Mouse (Mus musculus): Measurements from ENCODE around the gene 4930407I10Rik. TPM values are rescaled to one million over a fixed set of nuclear protein-coding genes. Genes with fewer than 3 reads are reported as not detected.
A peak's percentile ranks its signal among the peaks of the same experiment; 100 is the strongest.

4930407I10Rik gene
- polyA plus RNA-seq, 1 experiment = 0.04 TPM

- 26% methylated on average over 8 of the region's 8 CpGs for WGBS
- no peaks in the 10 kb centered on the region for H3K27me3 ChIP-seq (ENCODE audit: control insufficient read depth, insufficient read depth, low read length)
- no peak overlapping the region for H3K27ac ChIP-seq (ENCODE audit: control insufficient read depth, insufficient read depth, low read length)
- DNase-seq = peak; percentile 23
- no peaks in the 10 kb centered on the region for H3K36me3 ChIP-seq (ENCODE audit: control insufficient read depth, insufficient read depth, low read length)
- H3K4me1 ChIP-seq (replicated peaks; ENCODE audit: control insufficient read depth, insufficient read depth, low read length) = peaks cover 3% of the 10 kb centered on the region; the same call in 1 of the 2 replicates
- TF ChIP-seq CTCF (IDR thresholded peaks at IDR 0.05; ENCODE audit: borderline replicate concordance, control insufficient read depth, extremely low read depth, insufficient read depth, low read length, poor library complexity) = peak; percentile 47; the same call in 1 of the 2 replicates
- TF ChIP-seq POLR2A (IDR thresholded peaks at IDR 0.05; ENCODE audit: control insufficient read depth, extremely low read depth, insufficient read depth, low read length, poor library complexity) = no peak
- H3K4me3 ChIP-seq (ENCODE audit: control insufficient read depth, insufficient read depth, low read length) = no peak overlapping the region
These were observed 48.1 kb downstream of the 4930407I10Rik start for GRCm38 (mm10) chr15:82106953-82107555.

Other genes starting within 250 kb of the 4930407I10Rik start
- 64.6 and 76.1 TPM in 2 replicates for gene Tob2, start 200.4 kb upstream of the 4930407I10Rik start, polyA plus RNA-seq (2012; rRNA removed)
- 71.7 and 87.9 TPM in 2 replicates for gene Phf5a, start 187.2 kb upstream of the 4930407I10Rik start, polyA plus RNA-seq (2012; rRNA removed)
- gene Aco2, start 186.8 kb upstream of the 4930407I10Rik start, polyA plus RNA-seq (2012; rRNA removed) = 342 and 377 TPM in 2 replicates
- 16.7 and 17.5 TPM in 2 replicates for gene Polr3h, start 132.9 kb upstream of the 4930407I10Rik start, polyA plus RNA-seq (2012; rRNA removed)
- 1.9 and 6.8 TPM in 2 replicates for gene Csdc2, start 122.4 kb upstream of the 4930407I10Rik start, polyA plus RNA-seq (2012; rRNA removed)
- gene Pmm1, start 98.2 kb upstream of the 4930407I10Rik start, polyA plus RNA-seq (2012; rRNA removed) = 64.1 and 68.7 TPM in 2 replicates
- gene 1700029P11Rik, start 78.6 kb upstream of the 4930407I10Rik start, polyA plus RNA-seq (2012; rRNA removed) = not detected in 2 replicates
- 183 and 225 TPM in 2 replicates for gene Xrcc6, start 71.3 kb upstream of the 4930407I10Rik start, polyA plus RNA-seq (2012; rRNA removed)
- 199 and 252 TPM in 2 replicates for gene Desi1, start 25.3 kb upstream of the 4930407I10Rik start, polyA plus RNA-seq (2012; rRNA removed)
- 122 and 134 TPM in 2 replicates for gene Snu13, start 11.6 kb upstream of the 4930407I10Rik start, polyA plus RNA-seq (2012; rRNA removed)
- gene Mei1, start 10.8 kb downstream of the 4930407I10Rik start, polyA plus RNA-seq (2012; rRNA removed) = 0.08 and 0.11 TPM in 2 replicates
- gene Ccdc134, start 68.8 kb downstream of the 4930407I10Rik start, polyA plus RNA-seq (2012; rRNA removed) = 33.1 and 39.4 TPM in 2 replicates
- 410 and 478 TPM in 2 replicates for gene Srebf2, start 88.0 kb downstream of the 4930407I10Rik start, polyA plus RNA-seq (2012; rRNA removed)
- 0.93 and 1.1 TPM in 2 replicates for gene Shisa8, start 153.7 kb downstream of the 4930407I10Rik start, polyA plus RNA-seq (2012; rRNA removed)
- 4.3 and 7.0 TPM in 2 replicates for gene Tnfrsf13c, start 165.2 kb downstream of the 4930407I10Rik start, polyA plus RNA-seq (2012; rRNA removed)
- gene Cenpm, start 185.6 kb downstream of the 4930407I10Rik start, polyA plus RNA-seq (2012; rRNA removed) = 44.8 and 68.0 TPM in 2 replicates
- gene 1500009C09Rik, start 193.2 kb downstream of the 4930407I10Rik start, polyA plus RNA-seq (2012; rRNA removed) = 0.08 and 0.24 TPM in 2 replicates
- 3.4 and 4.6 TPM in 2 replicates for gene Sept3, start 215.7 kb downstream of the 4930407I10Rik start, polyA plus RNA-seq (2012; rRNA removed)
- gene Wbp2nl, start 239.8 kb downstream of the 4930407I10Rik start, polyA plus RNA-seq (2012; rRNA removed) = 0.11 and 0.14 TPM in 2 replicates

Measured in thymus, adult 2 months (tissue).